Mouse (Mus musculus): ENCODE measurements around the gene Slc32a1. TPM values are rescaled to one million over a fixed set of nuclear protein-coding genes. Genes with fewer than 3 reads are reported as not detected.
A peak's percentile ranks its signal among the peaks of the same experiment; 100 is the strongest.

Slc32a1 gene
- polyA plus RNA-seq, 1 experiment from 2014 or later, result not detected

- peaks cover 11% of the 10 kb centered on the region; the same call in 1 of the 2 replicates for H3K27me3 ChIP-seq (replicated peaks; ENCODE audit: insufficient read depth, low read length)
- DNase-seq (ENCODE audit: low spot score) (no peak), ATAC-seq (no peak)
- TF ChIP-seq CTCF (IDR thresholded peaks at IDR 0.05) (no peak), EP300 (IDR thresholded peaks at IDR 0.05) (no peak)
- no peak within 1 kb of the TSS for H3K4me3 ChIP-seq (ENCODE audit: low read depth, low read length)
- no peaks in the 10 kb centered on the region for H3K9me3 ChIP-seq (ENCODE audit: low read length)
- H3K36me3 ChIP-seq (ENCODE audit: insufficient read depth, low read length), result no peaks in the 10 kb centered on the region
- WGBS, result 53% methylated on average over 4 of the region's 4 CpGs
- no peak within 1 kb of the TSS for H3K4me2 ChIP-seq (replicated peaks; ENCODE audit: low read depth, low read length)
- peak within 1 kb of the TSS; percentile 77 for H3K27ac ChIP-seq (ENCODE audit: low read length)
- H3K9ac ChIP-seq (replicated peaks; ENCODE audit: low read depth), result no peak within 1 kb of the TSS
- H3K4me1 ChIP-seq (ENCODE audit: insufficient read depth, low read depth, low read length), result peaks cover 3% of the 10 kb centered on the region; the same call in 1 of the 2 replicates
Measured at GRCm38 (mm10) chr2:158665098-158665497, 54.5 kb downstream of the Slc32a1 start, which contains the start of gene Ppp1r16b. Gene Ppp1r16b (plus strand): TSS chr2:158665398.

MicroRNA genes within 50 kb of the gene (microRNA counts, 519-probe panel; counts per million panel counts)
- microRNA mmu-miR-3474, result not detected

Small RNA genes within 50 kb of the gene (microRNA-seq; reads per million reads assigned to microRNA genes)
- 1.7 reads per million for gene Mir3474

Other genes starting within 250 kb of the Slc32a1 start
- 6.1 and 6.2 TPM in 2 replicates for gene Snhg11, start 235.1 kb upstream of the Slc32a1 start, polyA plus RNA-seq (2015; fragmentation: Nextera tagmentation; extraction: Ambion mirVana)
- gene Ralgapb, start 200.9 kb upstream of the Slc32a1 start, polyA plus RNA-seq (2015; fragmentation: Nextera tagmentation; extraction: Ambion mirVana), result 14.8 and 17.8 TPM in 2 replicates
- 0.45 and 0.62 TPM in 2 replicates for gene Adig, start 108.2 kb upstream of the Slc32a1 start, polyA plus RNA-seq (2015; fragmentation: Nextera tagmentation; extraction: Ambion mirVana)
- 0.18 and 0.40 TPM in 2 replicates for gene Arhgap40, start 98.0 kb upstream of the Slc32a1 start, polyA plus RNA-seq (2015; fragmentation: Nextera tagmentation; extraction: Ambion mirVana)
- 6.4 and 6.6 TPM in 2 replicates for gene Actr5, start 14.1 kb downstream of the Slc32a1 start, polyA plus RNA-seq (2015; fragmentation: Nextera tagmentation; extraction: Ambion mirVana)
- gene Ppp1r16b, start 54.6 kb downstream of the Slc32a1 start, polyA plus RNA-seq (2015; fragmentation: Nextera tagmentation; extraction: Ambion mirVana), result 30.6 and 48.6 TPM in 2 replicates
- 4.5 and 5.5 TPM in 2 replicates for gene Fam83d, start 157.3 kb downstream of the Slc32a1 start, polyA plus RNA-seq (2015; fragmentation: Nextera tagmentation; extraction: Ambion mirVana)
- 5.6 and 6.4 TPM in 2 replicates for gene Dhx35, start 184.0 kb downstream of the Slc32a1 start, polyA plus RNA-seq (2015; fragmentation: Nextera tagmentation; extraction: Ambion mirVana)

Measured in lung, postnatal 0 days (tissue).